Mouse (Mus musculus) frontal cortex, postnatal 36 days (tissue): ENCODE results near the gene Ackr1.
A peak's percentile ranks its signal among the peaks of the same experiment; 100 is the strongest.
"Not testable (repeated sequence)": the region's sequence is repeated elsewhere in the genome, so short reads cannot be mapped to it uniquely, and the experiment has no call there.

ENCODE experiments used
- DNase-seq, 2 experiments: peaks; one replicate each; pipeline ENCODE4 v3.0.0; 2022; ENCODE audit warnings: low spot score in 2 of 2

Ackr1 gene

GRCm38 (mm10) chr1:173349192-173349591, 15.6 kb upstream of the Ackr1 start:
- DNase-seq: no peak

- DNase-seq: no peak
Measured at GRCm38 (mm10) chr1:173348527-173348926, 15.0 kb upstream of the Ackr1 start.

DNA sequence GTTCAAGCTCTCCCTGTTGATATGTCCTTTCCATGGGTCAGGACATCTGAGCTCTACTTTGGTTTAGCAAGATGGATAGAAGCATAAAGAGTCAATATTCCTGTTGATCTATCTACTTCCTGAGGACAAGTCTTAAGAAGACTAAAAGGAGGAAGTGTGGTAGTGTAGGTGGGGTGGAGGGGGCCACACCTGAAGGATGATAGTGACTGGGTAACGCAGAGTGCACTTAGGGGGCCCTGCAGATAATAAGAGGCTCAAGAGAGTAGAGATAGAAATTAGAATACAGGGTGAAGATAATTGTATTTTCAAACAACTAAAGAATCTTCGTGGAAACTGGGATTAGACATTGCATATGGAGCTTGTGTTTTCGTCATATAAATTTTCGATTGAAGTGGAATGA, 11.6 kb upstream of the Ackr1 start:
- DNase-seq: no peak

DNA sequence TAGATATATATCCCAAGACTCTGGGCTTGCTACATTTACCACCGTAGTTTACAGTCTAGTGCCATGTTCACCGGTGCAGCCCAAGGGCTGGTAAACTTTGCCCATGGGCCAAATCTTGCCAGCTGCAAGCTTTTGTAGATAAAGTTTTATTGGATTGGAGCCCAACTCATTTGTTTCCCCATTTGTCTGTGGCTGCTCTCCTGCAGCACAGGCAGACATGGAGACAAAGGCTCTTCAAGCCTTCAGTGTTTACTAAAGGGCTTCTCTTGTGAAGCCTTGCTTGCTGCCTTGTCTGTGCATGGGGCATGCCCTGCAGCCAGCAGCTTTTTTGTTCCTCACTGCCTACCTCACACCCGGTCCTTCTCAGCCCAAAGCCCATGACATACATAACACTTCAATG, 10.4 kb upstream of the Ackr1 start:
- DNase-seq: no peak

DNA sequence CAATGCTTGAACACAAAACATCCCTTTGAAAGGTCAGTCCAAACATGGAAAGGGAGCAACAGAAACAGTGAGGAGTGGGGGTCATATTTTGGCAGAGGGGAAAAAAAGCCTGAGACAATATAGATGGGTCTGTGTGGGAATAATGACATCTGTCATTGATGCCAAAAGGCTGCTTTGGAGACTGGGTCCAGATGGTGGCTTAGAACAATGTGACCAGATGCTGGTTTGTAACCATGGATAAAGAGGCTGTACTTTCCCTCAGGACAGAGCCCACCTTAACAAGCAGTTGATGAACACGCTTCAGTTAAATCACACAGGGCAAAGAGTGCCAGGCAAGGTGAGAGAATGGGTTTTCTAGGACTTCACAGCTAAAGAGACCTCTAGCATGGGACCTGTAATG, 8.9 kb upstream of the Ackr1 start:
- DNase-seq: no peak

DNA sequence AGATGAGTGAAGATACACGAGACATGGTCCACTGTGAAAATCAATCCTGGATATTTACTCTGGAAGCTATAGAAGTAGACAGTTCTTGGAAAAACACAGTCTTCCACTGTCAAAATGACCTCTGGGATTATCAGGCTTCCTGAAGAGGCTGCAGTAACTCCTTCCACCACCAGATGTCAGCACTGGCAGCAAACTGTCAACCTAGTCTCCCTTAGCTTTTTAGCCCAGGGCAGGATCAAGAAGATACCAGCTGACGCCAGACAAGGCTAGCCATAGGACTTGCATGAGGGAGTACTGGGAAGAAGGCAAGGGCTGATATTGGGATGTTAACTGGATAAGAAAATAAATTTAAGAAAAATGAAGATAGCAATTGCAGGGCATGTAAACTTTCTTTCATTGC, 6.0 kb upstream of the Ackr1 start:
- peak in 1 of 2 experiments; percentile 81 for DNase-seq

- no peak for DNase-seq
Measured at GRCm38 (mm10) chr1:173337008-173337407, 3.5 kb upstream of the Ackr1 start.

GRCm38 (mm10) chr1:173335903-173336302, 2.4 kb upstream of the Ackr1 start:
- no peak for DNase-seq

DNA sequence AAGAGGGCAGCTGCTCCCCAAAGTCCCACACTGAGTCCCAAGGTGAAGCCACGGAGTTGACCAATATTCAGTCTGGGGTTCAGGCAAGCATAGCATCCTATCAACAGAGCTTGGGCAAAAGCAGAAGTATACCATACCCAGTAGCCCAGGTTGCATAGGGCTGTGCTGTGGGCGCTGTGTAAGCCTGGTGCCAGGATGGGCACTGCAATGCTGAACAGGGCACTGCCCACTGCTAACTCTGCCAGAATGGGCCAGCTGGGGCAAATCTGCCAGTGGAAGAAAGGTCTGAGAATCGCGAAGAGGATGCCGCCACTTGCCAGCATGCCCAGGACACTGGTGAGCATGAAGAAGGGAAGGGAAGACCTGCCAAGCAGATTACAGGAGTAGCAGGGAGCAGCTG, 1.1 kb downstream of the Ackr1 start:
- DNase-seq: no peak

DNA sequence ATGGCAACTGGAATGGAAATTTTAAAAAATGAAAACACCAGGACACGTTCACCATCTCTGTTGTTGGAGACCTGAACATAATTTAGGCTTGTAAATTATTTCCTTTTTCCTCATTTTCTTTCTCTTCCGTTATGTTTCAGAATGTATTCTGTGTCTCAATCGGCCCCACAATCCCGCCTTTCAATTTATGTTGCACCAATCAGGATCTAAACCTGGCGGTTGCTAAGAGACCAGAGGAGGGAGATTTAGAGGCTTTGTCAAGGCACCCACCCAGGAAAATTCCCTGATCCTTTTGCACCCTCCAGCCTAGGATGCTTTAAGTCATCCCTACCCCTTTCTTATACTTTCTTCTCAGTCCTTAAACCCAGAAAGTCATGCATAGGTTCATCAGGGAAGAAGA, 3.8 kb downstream of the Ackr1 start:
- DNase-seq: no peak

DNA sequence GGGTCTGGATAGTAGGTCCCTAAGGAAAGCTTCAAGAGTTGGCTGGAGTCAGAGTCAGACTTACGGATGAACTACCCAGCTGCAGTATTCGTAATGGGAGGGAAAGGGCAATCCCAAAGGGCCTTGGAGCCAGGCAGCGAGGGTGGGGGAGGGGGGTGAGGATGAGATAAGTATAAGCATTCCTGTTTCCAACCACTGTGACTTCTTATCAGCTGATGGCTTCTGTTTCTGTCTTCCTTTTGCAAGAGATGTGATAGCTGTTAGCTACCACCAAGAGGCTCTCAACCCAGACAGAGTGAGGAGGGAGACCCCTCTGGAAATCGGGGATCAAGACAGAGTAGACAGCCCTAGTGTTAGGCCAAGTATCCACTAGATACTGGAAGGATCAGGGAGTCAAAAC, 4.4 kb downstream of the Ackr1 start:
- no peak for DNase-seq

DNA sequence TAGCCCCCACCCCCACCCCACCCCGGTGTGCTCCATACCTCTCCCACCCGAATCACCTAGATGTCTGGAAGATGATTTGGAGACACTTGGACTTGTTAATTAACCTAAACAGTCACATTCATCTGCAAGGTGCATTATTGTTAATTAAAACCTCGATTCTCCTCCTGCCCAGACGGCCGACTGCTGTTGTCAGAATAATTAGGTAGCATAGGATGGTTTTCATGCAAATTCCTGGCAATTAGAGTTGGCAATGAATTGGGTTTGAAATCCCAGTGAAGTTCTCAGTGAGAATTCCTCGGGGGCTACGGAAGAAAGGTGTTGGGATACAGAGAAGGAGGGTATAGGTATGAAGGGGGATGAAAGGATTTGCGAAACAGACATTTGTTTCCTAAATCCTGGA, 5.1 kb downstream of the Ackr1 start:
- no peak for DNase-seq

DNA sequence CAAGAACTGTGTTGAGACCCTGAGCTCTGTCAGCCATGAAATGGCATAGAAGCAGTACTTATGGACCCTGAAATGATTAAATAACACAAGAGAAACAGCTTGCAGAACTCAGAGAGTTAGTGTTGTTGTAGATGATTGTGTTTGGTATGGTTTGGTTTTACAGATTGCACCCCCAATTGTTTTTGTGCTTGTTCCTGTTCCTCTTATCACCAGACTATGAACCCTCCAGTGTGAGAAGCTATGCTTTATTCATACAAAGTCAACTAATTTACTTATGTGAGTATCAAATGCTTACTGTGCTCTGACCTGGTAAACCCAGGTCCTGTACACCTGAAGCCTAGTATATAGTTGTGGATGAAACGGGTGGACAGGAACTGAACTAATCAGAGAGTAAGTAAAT, 7.0 kb downstream of the Ackr1 start:
- DNase-seq: no peak

DNA sequence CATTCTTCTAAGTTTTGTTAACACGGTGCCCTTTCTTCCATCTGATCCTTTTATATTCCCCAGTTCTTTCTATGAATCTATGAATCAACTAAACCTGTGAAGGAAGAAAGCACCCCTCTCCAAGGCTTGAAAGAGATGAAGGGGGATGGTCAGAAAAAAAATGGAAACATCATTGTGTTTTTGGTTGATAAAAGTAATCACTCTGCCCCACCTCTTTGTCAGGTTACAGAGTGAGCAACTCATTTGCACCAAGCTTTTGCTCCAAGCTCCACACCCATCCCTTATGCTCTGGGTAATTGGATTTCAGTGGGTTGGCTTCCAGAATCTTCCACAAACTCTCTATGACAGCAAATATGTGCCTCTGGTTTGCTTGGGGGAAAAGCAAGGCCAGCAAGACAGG, 8.2 kb downstream of the Ackr1 start:
- no peak for DNase-seq

GRCm38 (mm10) chr1:173324961-173325360, 8.6 kb downstream of the Ackr1 start:
- DNase-seq: no peak

DNA sequence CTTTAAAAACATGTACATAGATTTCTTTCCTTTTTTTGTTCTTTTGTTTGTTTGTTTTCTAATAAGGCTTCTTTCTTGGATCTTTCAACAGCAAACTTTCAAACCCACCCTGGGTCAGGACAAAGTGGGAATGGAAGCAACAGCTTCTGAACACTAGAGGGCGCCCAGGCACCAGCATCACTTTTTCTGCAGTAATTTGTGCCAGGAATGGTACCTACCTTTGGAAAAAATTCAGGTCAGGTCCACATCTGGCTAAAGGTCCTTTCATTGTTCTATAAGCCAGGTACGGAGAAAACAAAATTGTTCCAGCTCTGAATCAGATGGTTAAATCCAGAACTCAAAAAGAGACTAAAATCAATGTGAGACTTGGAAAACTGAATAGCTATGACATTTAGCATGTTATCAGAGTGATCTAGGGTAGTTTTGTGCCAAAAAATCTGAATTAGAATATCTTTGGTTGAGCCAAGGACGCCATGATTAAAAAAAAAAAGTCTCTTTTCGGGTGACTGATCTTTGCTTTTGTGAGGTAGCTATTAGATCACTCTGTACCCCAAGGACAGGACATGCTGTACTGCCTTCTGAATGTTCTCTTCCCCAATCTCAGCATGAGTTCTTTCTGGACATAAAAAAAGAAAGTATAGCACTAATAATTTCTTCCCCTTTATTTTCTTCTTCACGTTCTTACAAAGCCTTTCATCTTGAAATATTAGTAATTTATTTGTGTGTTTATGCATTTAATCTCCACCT, 9.5 kb downstream of the Ackr1 start:
- DNase-seq: peak in 1 of 2 experiments; percentile 64

DNA sequence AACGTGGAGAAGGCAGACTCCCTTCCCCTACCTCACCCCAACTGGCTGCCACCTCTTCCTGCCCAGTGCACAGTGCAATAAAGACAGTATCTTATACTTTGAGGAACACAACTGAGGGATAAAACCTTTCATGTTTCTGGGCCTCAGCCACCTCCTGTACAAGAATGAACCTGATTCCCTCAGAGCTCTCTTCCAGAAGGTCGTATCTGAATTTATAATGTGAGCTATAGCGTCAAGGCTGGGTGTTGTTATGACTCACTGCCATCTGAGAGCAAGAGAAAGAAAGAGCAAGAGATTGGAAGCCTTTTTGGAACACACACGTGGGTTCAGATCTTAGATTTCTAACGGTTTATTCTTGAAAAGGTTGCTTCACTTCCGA, 11.3 kb downstream of the Ackr1 start:
- no peak for DNase-seq

DNA sequence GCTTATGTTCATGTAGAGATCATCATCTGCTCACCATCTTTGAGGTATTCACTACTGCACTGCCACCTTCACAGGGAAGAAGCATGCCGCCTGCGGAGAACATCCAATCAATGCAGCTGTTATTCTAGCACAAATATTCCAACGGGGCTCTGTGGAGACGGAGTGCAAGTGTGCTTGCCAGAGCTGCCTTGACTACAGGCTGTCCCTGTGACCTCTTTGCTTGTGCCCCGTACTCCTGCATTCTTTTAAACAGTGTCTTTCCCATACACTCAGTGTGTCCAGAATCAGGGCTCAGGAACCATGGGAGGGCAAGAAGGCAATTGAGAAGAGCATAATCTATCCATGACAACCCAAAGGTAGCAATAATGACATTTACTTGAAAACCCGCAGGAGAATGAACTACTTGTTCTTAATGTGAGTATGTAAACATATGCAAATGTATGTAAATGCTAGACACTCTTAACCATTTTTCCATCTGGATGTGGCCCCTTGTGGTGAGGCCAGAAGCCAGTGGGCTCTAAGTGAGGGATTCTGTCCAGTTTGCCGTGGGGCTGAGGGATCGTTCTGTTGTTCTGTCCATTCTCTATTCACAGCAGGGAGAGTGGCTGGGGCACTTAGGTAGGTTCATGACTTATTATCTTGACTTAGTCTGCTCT, 11.8 kb downstream of the Ackr1 start:
- DNase-seq: no peak

GRCm38 (mm10) chr1:173317925-173318477, 15.5 kb downstream of the Ackr1 start:
- no peak for DNase-seq

DNA sequence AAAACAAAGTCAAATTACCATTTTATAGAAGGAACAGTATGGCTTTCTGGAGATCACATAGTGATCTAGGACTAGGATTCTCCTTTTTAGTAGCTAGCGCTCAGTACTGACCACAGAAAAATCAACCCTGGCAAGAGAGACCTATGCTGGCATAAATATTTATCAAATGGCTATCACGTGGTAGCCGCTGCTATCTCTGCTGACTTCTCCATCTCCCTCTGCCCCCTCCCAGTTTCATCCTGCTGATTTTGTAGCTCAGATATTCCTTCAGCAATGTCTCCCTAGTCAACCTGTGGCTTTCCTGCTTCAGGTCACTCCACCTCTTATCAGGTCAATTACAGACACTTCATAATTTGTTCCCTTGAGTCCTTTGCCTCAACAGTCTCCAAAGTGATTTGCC, 17.8 kb downstream of the Ackr1 start:
- no peak for DNase-seq

DNA sequence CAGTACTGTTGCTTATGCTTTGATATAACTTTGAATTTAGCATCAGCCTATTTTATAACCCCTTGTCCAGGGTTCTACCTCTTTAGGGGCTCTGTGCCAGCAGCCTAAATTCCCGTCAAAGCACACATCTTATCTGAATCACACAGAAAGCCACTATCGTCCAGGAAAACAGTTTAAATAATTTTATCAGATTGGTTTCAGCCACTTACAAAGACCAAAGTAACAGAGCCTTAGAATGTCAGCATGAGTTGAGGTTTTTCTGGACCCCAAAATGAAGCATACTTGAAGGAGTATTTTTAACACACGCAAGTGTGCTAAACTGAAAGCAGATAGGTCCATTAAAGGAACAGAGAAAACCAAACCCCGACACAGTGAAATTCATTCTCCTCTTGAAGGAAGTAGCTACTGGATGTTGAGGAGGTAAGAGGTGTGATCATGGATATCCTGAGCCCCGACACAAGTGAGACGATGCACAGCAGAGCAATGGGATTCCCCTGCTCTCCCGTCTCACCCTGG, 20.0 kb downstream of the Ackr1 start:
- not testable (repeated sequence) for DNase-seq

GRCm38 (mm10) chr1:173302795-173303194, 30.8 kb downstream of the Ackr1 start:
- DNase-seq: not testable (repeated sequence)
